Mouse (Mus musculus) MEL (cell line): ENCODE results near the gene Rdh12.

Experiments used
- GABPA ChIP-seq: IDR thresholded peaks from 2 replicates; pipeline ENCODE4 v1.6.1; 2012; ENCODE audit warnings: low read depth, mild to moderate bottlenecking, inconsistent platforms, low read length, improper control_type of control experiment, moderate library complexity
- HCFC1 ChIP-seq: IDR thresholded peaks from 2 replicates; pipeline ENCODE4 v1.6.1; 2012; ENCODE audit warnings: low read depth, mild to moderate bottlenecking, inconsistent platforms, low read length, improper control_type of control experiment, moderate library complexity
- MYC ChIP-seq: IDR thresholded peaks from 2 replicates; pipeline ENCODE4 v1.6.1; 2011; ENCODE audit warnings: low read depth, mild to moderate bottlenecking, low read length, improper control_type of control experiment, moderate library complexity
- POLR2A ChIP-seq, 2 experiments: IDR thresholded peaks; 2 replicates each; pipeline ENCODE4 v1.6.1; 2011 to 2012; ENCODE audit warnings: low read length in 2 of 2, mild to moderate bottlenecking in 2 of 2, control low read depth in 1 of 2, improper control_type of control experiment in 1 of 2, low read depth in 1 of 2, moderate library complexity in 1 of 2; ENCODE audit not compliant: control insufficient read depth in 1 of 2, insufficient read depth in 1 of 2, poor library complexity in 1 of 2
- RAD21 ChIP-seq: IDR thresholded peaks from 2 replicates; pipeline ENCODE4 v1.6.1; 2011; ENCODE audit warnings: mild to moderate bottlenecking, low read depth, low read length, improper control_type of control experiment
- TAL1 ChIP-seq: IDR thresholded peaks from 2 replicates; pipeline ENCODE4 v1.6.1; 2012; ENCODE audit warnings: mild to moderate bottlenecking, inconsistent platforms, low read length, moderate library complexity, mixed read lengths
- UBTF ChIP-seq: IDR thresholded peaks from 2 replicates; pipeline ENCODE4 v1.6.1; 2012; ENCODE audit warnings: low read depth, mild to moderate bottlenecking, inconsistent platforms, low read length, improper control_type of control experiment, moderate library complexity, borderline replicate concordance; ENCODE audit not compliant: insufficient read depth
- USF1 ChIP-seq: IDR thresholded peaks from 2 replicates; pipeline ENCODE4 v1.6.1; 2014; ENCODE audit warnings: low read depth, mild to moderate bottlenecking, inconsistent platforms, low read length, improper control_type of control experiment, moderate library complexity
- ZC3H11A ChIP-seq: IDR thresholded peaks from 2 replicates; pipeline ENCODE4 v1.6.1; 2012; ENCODE audit warnings: low read depth, mild to moderate bottlenecking, inconsistent platforms, low read length, improper control_type of control experiment
- ZNF384 ChIP-seq: IDR thresholded peaks from 2 replicates; pipeline ENCODE4 v1.6.1; 2012; ENCODE audit warnings: low read depth, mild to moderate bottlenecking, inconsistent platforms, low read length, improper control_type of control experiment

DNA sequence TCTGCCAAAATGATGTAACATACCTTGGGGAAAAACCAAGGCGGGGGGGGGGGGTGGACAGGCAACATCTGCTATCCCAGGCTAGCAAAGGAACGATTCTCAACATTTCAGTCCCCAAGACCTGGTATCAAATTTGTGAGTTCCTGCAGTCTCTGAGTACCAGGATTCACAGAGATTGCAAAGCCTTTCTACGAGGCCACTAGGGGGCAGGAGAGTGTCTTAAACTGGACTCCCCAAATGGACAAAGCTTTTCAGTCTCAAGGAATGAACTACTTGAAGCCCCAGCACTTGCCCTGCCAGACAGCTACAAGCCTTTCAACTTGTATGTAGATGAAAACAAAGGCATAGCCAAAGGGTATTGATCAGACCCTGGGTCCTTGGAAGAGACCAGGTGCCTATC lies 15.3 kb upstream of the Rdh12 start:
- no peak for TF ChIP-seq TAL1
- TF ChIP-seq RAD21: peak; percentile 85
- no peak for TF ChIP-seq USF1
- TF ChIP-seq MYC: no peak
- peak; percentile 51 for TF ChIP-seq HCFC1
- TF ChIP-seq GABPA: no peak
- no peak for TF ChIP-seq ZNF384
- peak; percentile 61 for TF ChIP-seq ZC3H11A
- TF ChIP-seq POLR2A (IDR thresholded peaks at IDR 0.05; ENCODE audit: control insufficient read depth in 1 of 2, insufficient read depth in 1 of 2, low read depth in 1 of 2, low read length in 2 of 2, poor library complexity in 1 of 2): no peak
- no peak for TF ChIP-seq UBTF
